Mouse (Mus musculus) kidney, adult 10 weeks (tissue): ENCODE data around the gene Gm6583. TPM values are rescaled to one million over a fixed set of nuclear protein-coding genes. Genes with fewer than 3 reads are reported as not detected.

Experiments used
- polyA plus RNA-seq: library from polyadenylated mRNA; stranded (reverse); fragments of 350-450 nt; fragmentation: Illumina TruSeq; extraction: RNeasy Lipid Tissue Mini Kit (QIAGEN cat#74804); gene quantifications from one replicate; pipeline ENCODE4 v1.2.3, GENCODE M21; 2014; ENCODE audit warnings: low read depth, low replicate concordance

Gm6583 gene
- polyA plus RNA-seq: not detected

GRCm38 (mm10) chr5:112355910-112356309 is at the start of gene Gm6583:
TSS of gene Gm6583 (minus strand) at chr5:112356033.

GRCm38 (mm10) chr5:112394779-112395443 is 39.1 kb upstream of the Gm6583 start, which contains the start of gene Asphd2:
TSS of gene Asphd2 (minus strand) at chr5:112394866.

GRCm38 (mm10) chr5:112342463-112343204 is 13.2 kb downstream of the Gm6583 start, which contains the start of the genes Srrd and Hps4:
TSS of gene Srrd (minus strand) at chr5:112343040.
TSS of gene Hps4 (plus strand) at chr5:112343083.

GRCm38 (mm10) chr5:112325546-112326445 is 30.0 kb downstream of the Gm6583 start, which contains the start of gene Tfip11:
TSS of gene Tfip11 (plus strand) at chr5:112326358.

Other genes with a start within 250 kb of the Gm6583 start
- gene Cryba4, start 103.5 kb downstream of the Gm6583 start, polyA plus RNA-seq: not detected
- gene Crybb1, start 100.2 kb downstream of the Gm6583 start, polyA plus RNA-seq: not detected
- gene Tpst2, start 79.3 kb downstream of the Gm6583 start, polyA plus RNA-seq: 5.1 TPM
- 6.9 TPM for gene Tfip11, start 29.7 kb downstream of the Gm6583 start, polyA plus RNA-seq
- gene Srrd, start 13.0 kb downstream of the Gm6583 start, polyA plus RNA-seq: 1.5 TPM
- gene Hps4, start 12.9 kb downstream of the Gm6583 start, polyA plus RNA-seq: 13.7 TPM
- gene Asphd2, start 38.8 kb upstream of the Gm6583 start, polyA plus RNA-seq: not detected
- not detected for gene Gm6588, start 93.4 kb upstream of the Gm6583 start, polyA plus RNA-seq
- gene Sez6l, start 221.2 kb upstream of the Gm6583 start, polyA plus RNA-seq: not detected